Mouse (Mus musculus) embryonic facial prominence, embryonic 12.5 days (tissue): ENCODE data around the gene Esp3. TPM values are rescaled to one million over a fixed set of nuclear protein-coding genes. Genes with fewer than 3 reads are reported as not detected.
"Not testable (repeated sequence)": the region's sequence is repeated elsewhere in the genome, so short reads cannot be mapped to it uniquely, and the experiment has no call there.

Source experiments
- ATAC-seq: fragments of 200-750 bp; cut with Nextera tagmentation; 2 replicates; pipeline ENCODE4 v1.8.0; 2017; ENCODE audit not compliant: insufficient number of reproducible peaks, insufficient read depth, low FRiP score, low TSS enrichment
- H3K27ac ChIP-seq: fragments of 300-500 bp; sonication (generic); 2 replicates; pipeline ENCODE4 v1.5.1; 2016; ENCODE audit warnings: mild to moderate bottlenecking
- H3K27me3 ChIP-seq: fragments of 300-500 bp; sonication (generic); 2 replicates; pipeline ENCODE4 v1.6.1; 2016; ENCODE audit warnings: mild to moderate bottlenecking, moderate library complexity
- H3K36me3 ChIP-seq: fragments of 300-500 bp; sonication (generic); 2 replicates; pipeline ENCODE4 v1.6.1; 2016; ENCODE audit warnings: mild to moderate bottlenecking
- H3K4me1 ChIP-seq: fragments of 300-500 bp; sonication (generic); 2 replicates; pipeline ENCODE4 v1.6.1; 2016
- H3K4me2 ChIP-seq: fragments of 300-500 bp; sonication (generic); replicated peaks from 2 replicates; pipeline ENCODE4 v1.6.1; 2016; ENCODE audit warnings: mild to moderate bottlenecking, moderate library complexity
- H3K4me3 ChIP-seq: fragments of 300-500 bp; sonication (generic); 2 replicates; pipeline ENCODE4 v1.5.1; 2016; ENCODE audit warnings: mild to moderate bottlenecking
- H3K9ac ChIP-seq: fragments of 300-500 bp; sonication (generic); 2 replicates; pipeline ENCODE4 v1.6.1; 2016; ENCODE audit warnings: mild to moderate bottlenecking, moderate library complexity
- H3K9me3 ChIP-seq: fragments of 300-500 bp; sonication (generic); 2 replicates; pipeline ENCODE4 v1.6.1; 2016; ENCODE audit warnings: mild to moderate bottlenecking, moderate library complexity
- WGBS: fragments of 180-500 bp; shearing (Covaris S2); methylation state at CpG from one replicate; pipeline ENCODE4 v1.1.7; 2016; 5-methylcytosine and 5-hydroxymethylcytosine counted together
- polyA plus RNA-seq: library from polyadenylated mRNA; unstranded; fragments of >200 nt; fragmentation: Nextera tagmentation; extraction: Ambion mirVana; gene quantifications from 2 replicates; pipeline ENCODE4 v1.2.1, GENCODE M21; 2016

Gene Esp3
- not detected in 2 replicates for polyA plus RNA-seq

GRCm38 (mm10) chr17:40631775-40632174 is at the start of gene Esp3:
TSS of gene Esp3 (plus strand) at chr17:40632075.
- H3K27ac ChIP-seq, ATAC-seq, H3K4me2 ChIP-seq, H3K9me3 ChIP-seq, H3K9ac ChIP-seq, H3K27me3 ChIP-seq, H3K4me3 ChIP-seq, H3K36me3 ChIP-seq, H3K4me1 ChIP-seq: not testable (repeated sequence)
- WGBS, result 85% methylated on average over 1 of the region's 1 CpGs

GRCm38 (mm10) chr17:40583906-40584305 is 48.0 kb upstream of the Esp3 start:
- H3K4me1 ChIP-seq, H3K9me3 ChIP-seq, H3K27ac ChIP-seq, ATAC-seq, H3K4me3 ChIP-seq, H3K9ac ChIP-seq, H3K4me2 ChIP-seq, H3K27me3 ChIP-seq, H3K36me3 ChIP-seq: not testable (repeated sequence)
- 39% methylated on average over 6 of the region's 6 CpGs for WGBS

GRCm38 (mm10) chr17:40591297-40591696 is 40.6 kb upstream of the Esp3 start:
- Histone ChIP-seq H3K9me3 (no peaks in the 10 kb centered on the region), H3K4me3 (no peak overlapping the region), H3K36me3 (no peaks in the 10 kb centered on the region), H3K27me3 (no peaks in the 10 kb centered on the region), H3K4me1 (no peaks in the 10 kb centered on the region), H3K4me2 (no peak overlapping the region), H3K27ac (no peak overlapping the region), H3K9ac (no peak overlapping the region)
- ATAC-seq, result no peak

GRCm38 (mm10) chr17:40598294-40598693 is 33.6 kb upstream of the Esp3 start, which contains the start of gene Esp4:
TSS of gene Esp4 (plus strand) at chr17:40598594.
- H3K9me3 ChIP-seq, result no peaks in the 10 kb centered on the region
- H3K27ac ChIP-seq, result no peak within 1 kb of the TSS
- no peaks in the 10 kb centered on the region for H3K27me3 ChIP-seq
- H3K4me1 ChIP-seq, result no peaks in the 10 kb centered on the region
- H3K36me3 ChIP-seq, result no peaks in the 10 kb centered on the region
- no peak for ATAC-seq
- no peak within 1 kb of the TSS for H3K4me3 ChIP-seq
- H3K9ac ChIP-seq, result no peak within 1 kb of the TSS
- no peak within 1 kb of the TSS for H3K4me2 ChIP-seq

- WGBS, result 66% methylated on average over 8 of the region's 9 CpGs
- H3K27me3 ChIP-seq, H3K9ac ChIP-seq, H3K9me3 ChIP-seq, H3K4me3 ChIP-seq, H3K4me1 ChIP-seq, H3K4me2 ChIP-seq, H3K27ac ChIP-seq, ATAC-seq, H3K36me3 ChIP-seq: not testable (repeated sequence)
These were observed 30.3 kb downstream of the Esp3 start for GRCm38 (mm10) chr17:40662118-40662679.

GRCm38 (mm10) chr17:40663161-40663811 is 31.4 kb downstream of the Esp3 start:
- H3K9me3 ChIP-seq, H3K27me3 ChIP-seq, H3K4me3 ChIP-seq, H3K27ac ChIP-seq, H3K4me1 ChIP-seq, ATAC-seq, H3K36me3 ChIP-seq, H3K4me2 ChIP-seq, H3K9ac ChIP-seq: not testable (repeated sequence)
- WGBS, result 79% methylated on average over 12 of the region's 12 CpGs

Other genes with a start within 250 kb of the Esp3 start
- gene Esp8, start 112.1 kb upstream of the Esp3 start, polyA plus RNA-seq, result not detected in 2 replicates
- not detected in 2 replicates for gene Esp6, start 70.6 kb upstream of the Esp3 start, polyA plus RNA-seq
- not detected in 2 replicates for gene Esp4, start 33.5 kb upstream of the Esp3 start, polyA plus RNA-seq
- gene Esp1, start 95.0 kb downstream of the Esp3 start, polyA plus RNA-seq, result not detected in 2 replicates
- gene Crisp2, start 174.9 kb downstream of the Esp3 start, polyA plus RNA-seq, result 0.12 TPM in 1 of 2 replicates, not detected in the other
- gene Rhag, start 179.1 kb downstream of the Esp3 start, polyA plus RNA-seq, result 2.4 and 2.9 TPM in 2 replicates
- 1.4 and 1.5 TPM in 2 replicates for gene 9130008F23Rik, start 248.5 kb downstream of the Esp3 start, polyA plus RNA-seq